Mouse (Mus musculus): Measurements from ENCODE around the gene Zfp710. TPM values are rescaled to one million over a fixed set of nuclear protein-coding genes. Genes with fewer than 3 reads are reported as not detected.
"Not testable (repeated sequence)": the region's sequence is repeated elsewhere in the genome, so short reads cannot be mapped to it uniquely, and the experiment has no call there.

Gene Zfp710
- total RNA-seq, 1 experiment, result 39.8 TPM

GRCm38 (mm10) chr7:80123672-80124071 is 99.1 kb downstream of the Zfp710 start:
- H3K9ac ChIP-seq (ENCODE audit: insufficient read depth, low read depth, low read length, poor library complexity, severe bottlenecking), result no peak overlapping the region
- peaks cover 12 to 14% of the 10 kb centered on the region in 2 experiments for H3K4me1 ChIP-seq (ENCODE audit: control insufficient read depth in 2 of 2, insufficient read depth in 2 of 2, low read length in 2 of 2, poor library complexity in 1 of 2)
- no peak overlapping the region for H3K4me3 ChIP-seq (ENCODE audit: insufficient read depth in 1 of 2, low read depth in 1 of 2, low read length in 2 of 2, poor library complexity in 1 of 2, severe bottlenecking in 1 of 2)
- no peaks in the 10 kb centered on the region for H3K9me3 ChIP-seq (ENCODE audit: control insufficient read depth, insufficient read depth, low read depth, low read length)
- no peaks in the 10 kb centered on the region for H3K36me3 ChIP-seq (ENCODE audit: control insufficient read depth, insufficient read depth, low read length, poor library complexity, severe bottlenecking)
- no peak overlapping the region for H3K27ac ChIP-seq (ENCODE audit: insufficient read depth, low read depth, low read length, poor library complexity, severe bottlenecking)
- TF ChIP-seq HCFC1 (IDR thresholded peaks at IDR 0.05; ENCODE audit: borderline replicate concordance, insufficient read depth, low read length), result no peak
- no peak for TF ChIP-seq MAFK (IDR thresholded peaks at IDR 0.05; ENCODE audit: insufficient read depth, low read depth, low read length)
- no peak for TF ChIP-seq CHD2 (IDR thresholded peaks at IDR 0.05; ENCODE audit: low read depth, low read length)
- TF ChIP-seq ZNF384 (IDR thresholded peaks at IDR 0.05; ENCODE audit: low read depth, low read length), result no peak
- TF ChIP-seq ZC3H11A (IDR thresholded peaks at IDR 0.05; ENCODE audit: borderline replicate concordance, low read depth, low read length), result no peak
- in situ Hi-C loops (cut with MboI; ENCODE audit: low sequenced_read_pairs in 2 of 2, unreplicated experiment in 2 of 2), result no loop called here
- no peak for DNase-seq (ENCODE audit: low read depth, low spot score)

GRCm38 (mm10) chr7:80129278-80129677 is 104.7 kb downstream of the Zfp710 start:
- no peak for DNase-seq (ENCODE audit: low read depth, low spot score)
- Histone ChIP-seq H3K4me1 (ENCODE audit: control insufficient read depth in 2 of 2, insufficient read depth in 2 of 2, low read length in 2 of 2, poor library complexity in 1 of 2) (peaks cover 15 to 16% of the 10 kb centered on the region in 2 experiments), H3K9ac (ENCODE audit: insufficient read depth, low read depth, low read length, poor library complexity, severe bottlenecking) (peak overlapping the region; percentile 80), H3K4me3 (ENCODE audit: insufficient read depth in 1 of 2, low read depth in 1 of 2, low read length in 2 of 2, poor library complexity in 1 of 2, severe bottlenecking in 1 of 2) (peak overlapping the region; percentile 43 to 51), H3K27ac (ENCODE audit: insufficient read depth, low read depth, low read length, poor library complexity, severe bottlenecking) (peak overlapping the region; percentile 100), H3K36me3 (ENCODE audit: control insufficient read depth, insufficient read depth, low read length, poor library complexity, severe bottlenecking) (no peaks in the 10 kb centered on the region), H3K9me3 (ENCODE audit: control insufficient read depth, insufficient read depth, low read depth, low read length) (no peaks in the 10 kb centered on the region)
- TF ChIP-seq MAFK (IDR thresholded peaks at IDR 0.05; ENCODE audit: insufficient read depth, low read depth, low read length) (peak; percentile 72), ZNF384 (IDR thresholded peaks at IDR 0.05; ENCODE audit: low read depth, low read length) (peak; percentile 85), CHD2 (IDR thresholded peaks at IDR 0.05; ENCODE audit: low read depth, low read length) (no peak), ZC3H11A (IDR thresholded peaks at IDR 0.05; ENCODE audit: borderline replicate concordance, low read depth, low read length) (no peak), HCFC1 (IDR thresholded peaks at IDR 0.05; ENCODE audit: borderline replicate concordance, insufficient read depth, low read length) (no peak)
- in situ Hi-C loops (cut with MboI; ENCODE audit: low sequenced_read_pairs in 2 of 2, unreplicated experiment in 2 of 2), result no loop called here

- Histone ChIP-seq H3K4me1 (ENCODE audit: control insufficient read depth in 2 of 2, insufficient read depth in 2 of 2, low read length in 2 of 2, poor library complexity in 1 of 2) (peaks cover 18 to 20% of the 10 kb centered on the region in 2 experiments), H3K27ac (ENCODE audit: insufficient read depth, low read depth, low read length, poor library complexity, severe bottlenecking) (peak overlapping the region; percentile 100), H3K9me3 (ENCODE audit: control insufficient read depth, insufficient read depth, low read depth, low read length) (no peaks in the 10 kb centered on the region), H3K36me3 (ENCODE audit: control insufficient read depth, insufficient read depth, low read length, poor library complexity, severe bottlenecking) (no peaks in the 10 kb centered on the region), H3K4me3 (ENCODE audit: insufficient read depth in 1 of 2, low read depth in 1 of 2, low read length in 2 of 2, poor library complexity in 1 of 2, severe bottlenecking in 1 of 2) (peak overlapping the region; percentile 43 to 51), H3K9ac (ENCODE audit: insufficient read depth, low read depth, low read length, poor library complexity, severe bottlenecking) (peak overlapping the region; percentile 81)
- TF ChIP-seq MAFK (IDR thresholded peaks at IDR 0.05; ENCODE audit: insufficient read depth, low read depth, low read length) (peak; percentile 14; the same call in 1 of the 2 replicates), HCFC1 (IDR thresholded peaks at IDR 0.05; ENCODE audit: borderline replicate concordance, insufficient read depth, low read length) (no peak), CHD2 (IDR thresholded peaks at IDR 0.05; ENCODE audit: low read depth, low read length) (peak; percentile 79; the same call in 1 of the 2 replicates), ZC3H11A (IDR thresholded peaks at IDR 0.05; ENCODE audit: borderline replicate concordance, low read depth, low read length) (no peak), ZNF384 (IDR thresholded peaks at IDR 0.05; ENCODE audit: low read depth, low read length) (no peak)
- peak; percentile 93 for DNase-seq (ENCODE audit: low read depth, low spot score)
- in situ Hi-C loops (cut with MboI; ENCODE audit: low sequenced_read_pairs in 2 of 2, unreplicated experiment in 2 of 2), result no loop called here
These were observed 105.9 kb downstream of the Zfp710 start for GRCm38 (mm10) chr7:80130344-80131055.

GRCm38 (mm10) chr7:80131315-80131714 is 106.7 kb downstream of the Zfp710 start:
- Histone ChIP-seq H3K4me1 (ENCODE audit: control insufficient read depth in 2 of 2, insufficient read depth in 2 of 2, low read length in 2 of 2, poor library complexity in 1 of 2) (peaks cover 18% of the 10 kb centered on the region in 2 experiments), H3K27ac (ENCODE audit: insufficient read depth, low read depth, low read length, poor library complexity, severe bottlenecking) (peak overlapping the region; percentile 100)
- in situ Hi-C loops (cut with MboI; ENCODE audit: low sequenced_read_pairs in 2 of 2, unreplicated experiment in 2 of 2); DNase-seq (ENCODE audit: low read depth, low spot score); H3K9me3 ChIP-seq (ENCODE audit: control insufficient read depth, insufficient read depth, low read depth, low read length); H3K4me3 ChIP-seq (ENCODE audit: insufficient read depth in 1 of 2, low read depth in 1 of 2, low read length in 2 of 2, poor library complexity in 1 of 2, severe bottlenecking in 1 of 2); H3K9ac ChIP-seq (ENCODE audit: insufficient read depth, low read depth, low read length, poor library complexity, severe bottlenecking); H3K36me3 ChIP-seq (ENCODE audit: control insufficient read depth, insufficient read depth, low read length, poor library complexity, severe bottlenecking): not testable (repeated sequence)

All from ES-E14 (cell line).